41 mouse cellular contexts compared by ENCODE assay signal in genomic region chr19:59241987-59242386, GRCm38 (mm10). TPM values are rescaled to one million over a fixed set of nuclear protein-coding genes. Genes with fewer than 3 reads are reported as not detected.
A peak's percentile ranks its signal among the peaks of the same experiment; 100 is the strongest.
DNase-seq lines count a peak whose midpoint lies in the region; ATAC-seq lines count a peak whose summit lies in the region.
"Had no signal": no experiment of that assay in that cellular context is flagged by ENCODE, and none has a peak within 500 bp of the region (broad histone marks: within the 10 kb centered on the region; RNA-seq: fewer than 3 reads in every experiment).

No protein-coding gene starts in this region.

- 80% methylated on average over 4 of the region's 4 CpGs for WGBS in heart, embryonic 11.5 days (ENCODE audit: insufficient replicate concordance)

- H3K9ac ChIP-seq in heart, embryonic 11.5 days (ENCODE audit: low read depth, low read length) = no peak overlapping the region
- H3K9ac ChIP-seq: forebrain, postnatal 0 days; kidney, embryonic 15.5 days; liver, embryonic 12.5 days; liver, postnatal 0 days had no signal

- H3K27me3 ChIP-seq in heart, embryonic 11.5 days (ENCODE audit: control insufficient read depth, insufficient read depth, low read length) = peaks cover 5% of the 10 kb centered on the region; the same call in 1 of the 2 replicates

- no peaks in the 10 kb centered on the region for H3K4me1 ChIP-seq in heart, embryonic 11.5 days (ENCODE audit: control insufficient read depth, insufficient read depth, low read length)
- H3K4me1 ChIP-seq: kidney, embryonic 15.5 days; liver, embryonic 12.5 days had no signal

- ATAC-seq in cerebellum, adult (ENCODE audit: insufficient number of reproducible peaks, low FRiP score, low TSS enrichment) = no peak
- ATAC-seq in heart, embryonic 11.5 days (replicated peaks; ENCODE audit: insufficient number of reproducible peaks, low FRiP score, low TSS enrichment) = no peak
- no peak for ATAC-seq in frontal cortex, adult (ENCODE audit: low TSS enrichment)
- ATAC-seq: CD4-positive, CD25-positive, alpha-beta regulatory T cell, adult 4 months; forebrain, postnatal 0 days; hindbrain, embryonic 16.5 days; liver, embryonic 12.5 days; liver, postnatal 0 days; midbrain, embryonic 16.5 days had no signal

- H3K9me3 ChIP-seq in heart, embryonic 11.5 days (replicated peaks; ENCODE audit: control insufficient read depth, low read length) = no peaks in the 10 kb centered on the region
- H3K9me3 ChIP-seq: kidney, embryonic 15.5 days; liver, embryonic 12.5 days had no signal

- H3K27ac ChIP-seq in heart, embryonic 11.5 days (ENCODE audit: low read depth, low read length) = no peak overlapping the region
- H3K27ac ChIP-seq: heart, adult 2 months; kidney, embryonic 15.5 days; liver, embryonic 12.5 days had no signal

- no peak overlapping the region for H3K4me3 ChIP-seq in heart, embryonic 11.5 days (ENCODE audit: low read depth, low read length)
- H3K4me3 ChIP-seq: erythroblast, embryonic 14.5 days; heart, adult 2 months; kidney, embryonic 15.5 days; liver, embryonic 12.5 days had no signal

- H3K4me2 ChIP-seq in heart, embryonic 11.5 days = no peak overlapping the region
- H3K4me2 ChIP-seq: kidney, embryonic 15.5 days; liver, embryonic 12.5 days; midbrain, embryonic 11.5 days had no signal

- H3K36me3 ChIP-seq in heart, embryonic 11.5 days (ENCODE audit: control insufficient read depth, insufficient read depth, low read length) = no peaks in the 10 kb centered on the region
- H3K36me3 ChIP-seq: kidney, embryonic 15.5 days; liver, embryonic 12.5 days had no signal

- peak; percentile 35 to 42 for DNase-seq in cerebellum, postnatal 14 days
- DNase-seq in heart, adult 9 months (ENCODE audit: low spot score in 2 of 2) = peak; percentile 9 to 21
- peak; percentile 89 for DNase-seq in adrenal gland, adult 2 months
- peak; percentile 61 for DNase-seq in adrenal gland, postnatal 25 days
- DNase-seq: cerebellum, adult 11 months; cerebellum, adult 9-10 months; forebrain, postnatal 0 days; gastrocnemius, postnatal 25 days; kidney, adult 18-20 months; kidney, postnatal 4 days; left cerebral cortex, postnatal 4 days; liver, postnatal 0 days; lung, postnatal 36 days; retina, postnatal 1 day; right cerebral cortex, postnatal 14 days had no signal

RNA-seq across cellular contexts. Expression of gene Slc18a2, which starts 18.7 kb away (rescaled TPM):
- 9.2 and 10.3 TPM in 2 replicates for polyA plus RNA-seq in heart, embryonic 11.5 days (2014; fragmentation: Nextera tagmentation; extraction: Ambion mirVana)
- total RNA-seq in adrenal gland, adult 2 months (2021) = 10 to 100 TPM; 10.4 to 25.8 TPM
- polyA plus RNA-seq in adrenal gland, adult 2 months (2012; rRNA removed) = 4.3 and 8.7 TPM in 2 replicates
- 13.0 and 15.0 TPM in 2 replicates for total RNA-seq in adrenal gland, postnatal 25 days (2021)
- polyA plus RNA-seq: erythroblast, embryonic 14.5 days had no signal

RNA-seq across cellular contexts. Expression of gene Kcnk18, which starts 23.0 kb away (rescaled TPM):
- polyA plus RNA-seq in heart, embryonic 11.5 days (2014; fragmentation: Nextera tagmentation; extraction: Ambion mirVana) = not detected in 2 replicates
- not detected for total RNA-seq in adrenal gland, adult 2 months (2021)
- polyA plus RNA-seq in adrenal gland, adult 2 months (2012; rRNA removed) = not detected in 2 replicates
- not detected in 2 replicates for total RNA-seq in adrenal gland, postnatal 25 days (2021)
- total RNA-seq: forebrain, postnatal 0 days; gastrocnemius, postnatal 25 days; heart, adult 2 months; layer of hippocampus, adult 8-10 months; layer of hippocampus, postnatal 25 days; left cerebral cortex, postnatal 4 days; megakaryocyte, adult 5-6 weeks; neutrophil, adult 5-6 weeks had no signal
- polyA plus RNA-seq: CD4-positive, CD25-positive, alpha-beta regulatory T cell, adult 4 months; cortical plate, adult 2 months; erythroblast, embryonic 14.5 days; forebrain, embryonic 11.5 days; heart, adult 2 months; heart, postnatal 0 days; hindbrain, embryonic 11.5 days; intestine, embryonic 14.5 days; kidney, embryonic 15.5 days; limb, embryonic 14.5 days; liver, embryonic 12.5 days; liver, postnatal 0 days; lung, embryonic 16.5 days; midbrain, embryonic 11.5 days; midbrain, embryonic 16.5 days; neural tube, embryonic 11.5 days; small intestine, adult 2 months; stomach, embryonic 14.5 days; thymus, postnatal 0 days had no signal

Comparison
In these comparisons a context has a peak if more than half of its experiments do, and no peak if none do; other contexts are left out.
1. DNase-seq: peak in every context shown above with its lines; median percentile 89 in adrenal gland, adult 2 months; 61 in adrenal gland, postnatal 25 days; 38 in cerebellum, postnatal 14 days; 15 in heart, adult 9 months.